8 mouse cellular contexts compared by ENCODE assay signal in genomic region chr2:151008517-151008932, GRCm38 (mm10). TPM values are rescaled to one million over a fixed set of nuclear protein-coding genes. Genes with fewer than 3 reads are reported as not detected.
A peak's percentile ranks its signal among the peaks of the same experiment; 100 is the strongest.
DNase-seq lines count a peak whose midpoint lies in the region; ATAC-seq and TF ChIP-seq lines count a peak whose summit lies in the region.

No protein-coding gene starts in this region.

- peak overlapping the region; percentile 92 for H3K9ac ChIP-seq in lung, embryonic 16.5 days (ENCODE audit: low read length)
- peak overlapping the region; percentile 80 for H3K9ac ChIP-seq in heart, embryonic 16.5 days (ENCODE audit: low read length)
- peak overlapping the region; percentile 78 for H3K9ac ChIP-seq in liver, postnatal 0 days (replicated peaks)

- H3K4me1 ChIP-seq in lung, embryonic 16.5 days (replicated peaks; ENCODE audit: control insufficient read depth, insufficient read depth, low read length), result peaks cover 16% of the 10 kb centered on the region; the same call in 1 of the 2 replicates
- H3K4me1 ChIP-seq in heart, embryonic 16.5 days (ENCODE audit: control insufficient read depth, insufficient read depth, low read length), result no peaks in the 10 kb centered on the region
- peaks cover 28% of the 10 kb centered on the region for H3K4me1 ChIP-seq in liver, postnatal 0 days (ENCODE audit: insufficient read depth)

- DNase-seq in lung, postnatal 4 days, result no peak
- peak; percentile 39 to 60 for DNase-seq in adrenal gland, postnatal 36 days
- no peak for DNase-seq in liver, postnatal 0 days
- no peak for DNase-seq in natural killer cell, adult 2 months (ENCODE audit: low spot score in 2 of 2)
- DNase-seq in right cerebral cortex, postnatal 14 days, result no peak
- no peak for DNase-seq in urinary bladder, postnatal 10 days (ENCODE audit: low spot score)

- H3K4me3 ChIP-seq in lung, embryonic 16.5 days (ENCODE audit: low read length), result peak overlapping the region; percentile 82
- peak overlapping the region; percentile 77 for H3K4me3 ChIP-seq in heart, embryonic 16.5 days (ENCODE audit: low read length)
- H3K4me3 ChIP-seq in liver, postnatal 0 days (ENCODE audit: low read depth, low read length), result peak overlapping the region; percentile 72

- no peak for TF ChIP-seq EP300 in liver, postnatal 0 days (IDR thresholded peaks at IDR 0.05; ENCODE audit: low read depth)

- H3K4me2 ChIP-seq in lung, embryonic 16.5 days (ENCODE audit: low read depth, low read length), result peak overlapping the region; percentile 98
- H3K4me2 ChIP-seq in heart, embryonic 16.5 days (ENCODE audit: low read depth, low read length), result peak overlapping the region; percentile 99
- H3K4me2 ChIP-seq in liver, postnatal 0 days (ENCODE audit: low read depth, low read length), result peak overlapping the region; percentile 83

- WGBS in lung, embryonic 16.5 days, result 0% methylated on average over 21 of the region's 21 CpGs
- WGBS in heart, embryonic 16.5 days, result under 1% methylated on average over 21 of the region's 21 CpGs
- under 1% methylated on average over 21 of the region's 21 CpGs for WGBS in liver, postnatal 0 days (ENCODE audit: insufficient replicate concordance)

- H3K27ac ChIP-seq in lung, embryonic 16.5 days (ENCODE audit: low read length), result no peak overlapping the region
- H3K27ac ChIP-seq in heart, embryonic 16.5 days (ENCODE audit: low read length), result no peak overlapping the region; the same call in 1 of the 2 replicates
- H3K27ac ChIP-seq in liver, postnatal 0 days (ENCODE audit: low read depth), result peak overlapping the region; percentile 46; the same call in 1 of the 2 replicates

- H3K9me3 ChIP-seq in lung, embryonic 16.5 days (ENCODE audit: control insufficient read depth, low read length), result no peaks in the 10 kb centered on the region
- no peaks in the 10 kb centered on the region for H3K9me3 ChIP-seq in heart, embryonic 16.5 days (replicated peaks; ENCODE audit: control insufficient read depth, low read length)
- H3K9me3 ChIP-seq in liver, postnatal 0 days (ENCODE audit: low read length), result no peaks in the 10 kb centered on the region

- no peaks in the 10 kb centered on the region for H3K36me3 ChIP-seq in lung, embryonic 16.5 days (ENCODE audit: control insufficient read depth, insufficient read depth, low read length)
- no peaks in the 10 kb centered on the region for H3K36me3 ChIP-seq in heart, embryonic 16.5 days (ENCODE audit: control insufficient read depth, insufficient read depth)
- H3K36me3 ChIP-seq in liver, postnatal 0 days (replicated peaks; ENCODE audit: insufficient read depth, low read length), result no peaks in the 10 kb centered on the region

- no peaks in the 10 kb centered on the region for H3K27me3 ChIP-seq in lung, embryonic 16.5 days (ENCODE audit: control insufficient read depth, insufficient read depth, low read depth, low read length)
- H3K27me3 ChIP-seq in heart, embryonic 16.5 days (ENCODE audit: control insufficient read depth, insufficient read depth, low read length), result 0 out of 2 replicates have a peak, but pooled peaks cover 6% of the 10 kb centered on the region
- peaks cover 5% of the 10 kb centered on the region; the same call in 1 of the 2 replicates for H3K27me3 ChIP-seq in liver, postnatal 0 days (ENCODE audit: insufficient read depth, low read length)

- TF ChIP-seq CTCF in liver, postnatal 0 days (IDR thresholded peaks at IDR 0.05; ENCODE audit: low read depth), result no peak

- ATAC-seq in lung, embryonic 16.5 days (ENCODE audit: low read depth), result peak; percentile 6; the same call in 1 of the 2 replicates
- no peak; the same call in 1 of the 2 replicates for ATAC-seq in heart, embryonic 16.5 days (replicated peaks; ENCODE audit: extremely low read depth, insufficient read depth, low FRiP score)
- ATAC-seq in liver, postnatal 0 days, result peak; percentile 15

RNA-seq across cellular contexts. Expression of gene Ninl, which starts 30.7 kb away (rescaled TPM):
- polyA plus RNA-seq in lung, embryonic 16.5 days (2015; fragmentation: Nextera tagmentation; extraction: Ambion mirVana), result 8.7 and 9.7 TPM in 2 replicates
- total RNA-seq in adrenal gland, postnatal 36 days (2021), result 10 to 100 TPM; 15.4 to 24.7 TPM
- polyA plus RNA-seq in heart, embryonic 16.5 days (2015; fragmentation: Nextera tagmentation; extraction: Ambion mirVana), result 3.2 TPM in 2 replicates
- 2.3 and 4.0 TPM in 2 replicates for polyA plus RNA-seq in liver, postnatal 0 days (2015; fragmentation: Nextera tagmentation; extraction: Ambion mirVana)

RNA-seq across cellular contexts. Expression of gene Nanp, which starts 30.7 kb away (rescaled TPM):
- 46.4 and 48.9 TPM in 2 replicates for polyA plus RNA-seq in lung, embryonic 16.5 days (2015; fragmentation: Nextera tagmentation; extraction: Ambion mirVana)
- 10 to 100 TPM in 1 of 2 experiments, 1 to 10 TPM in 1; 8.7 to 11.1 TPM for total RNA-seq in adrenal gland, postnatal 36 days (2021)
- polyA plus RNA-seq in heart, embryonic 16.5 days (2015; fragmentation: Nextera tagmentation; extraction: Ambion mirVana), result 17.8 and 22.0 TPM in 2 replicates
- 49.2 and 54.7 TPM in 2 replicates for polyA plus RNA-seq in liver, postnatal 0 days (2015; fragmentation: Nextera tagmentation; extraction: Ambion mirVana)

Comparison
In these comparisons a context has a peak if more than half of its experiments do, and no peak if none do; other contexts are left out.
1. DNase-seq: peak in adrenal gland, postnatal 36 days (2 of 2); none in lung, postnatal 4 days (0 of 2), liver, postnatal 0 days (single experiment), natural killer cell, adult 2 months (0 of 2), right cerebral cortex, postnatal 14 days (single experiment) and urinary bladder, postnatal 10 days (single experiment).
2. Peak in every context shown above with its lines, with median percentiles within 50 percentile points of each other: H3K4me2 ChIP-seq, H3K4me3 ChIP-seq and H3K9ac ChIP-seq.